Mouse (Mus musculus) midbrain, embryonic 13.5 days (tissue): ENCODE data around the gene Grm2. TPM values are rescaled to one million over a fixed set of nuclear protein-coding genes. Genes with fewer than 3 reads are reported as not detected.
"Not testable (repeated sequence)": the region's sequence is repeated elsewhere in the genome, so short reads cannot be mapped to it uniquely, and the experiment has no call there.

ENCODE experiments used
- ATAC-seq: fragments of 200-750 bp; cut with Nextera tagmentation; 2 replicates; pipeline ENCODE4 v1.8.0; 2017; ENCODE audit warnings: mild to moderate bottlenecking, moderate TSS enrichment, moderate library complexity
- H3K27ac ChIP-seq: fragments of 300-500 bp; sonication (generic); 2 replicates; pipeline ENCODE4 v1.5.1; 2015; ENCODE audit warnings: inconsistent platforms, mild to moderate bottlenecking, moderate library complexity
- H3K27me3 ChIP-seq: fragments of 300-500 bp; sonication (generic); 2 replicates; pipeline ENCODE4 v1.6.1; 2015; ENCODE audit warnings: mild to moderate bottlenecking, inconsistent platforms
- H3K36me3 ChIP-seq: fragments of 300-500 bp; sonication (generic); 2 replicates; pipeline ENCODE4 v1.6.1; 2015; ENCODE audit warnings: mild to moderate bottlenecking, inconsistent platforms
- H3K4me1 ChIP-seq: fragments of 300-500 bp; sonication (generic); replicated peaks from 2 replicates; pipeline ENCODE4 v1.6.1; 2015; ENCODE audit warnings: inconsistent platforms
- H3K4me2 ChIP-seq: fragments of 300-500 bp; sonication (generic); replicated peaks from 2 replicates; pipeline ENCODE4 v1.6.1; 2015; ENCODE audit warnings: moderate library complexity, mild to moderate bottlenecking, inconsistent platforms
- H3K4me3 ChIP-seq: fragments of 300-500 bp; sonication (generic); replicated peaks from 2 replicates; pipeline ENCODE4 v1.5.1; 2015; ENCODE audit warnings: mild to moderate bottlenecking, inconsistent platforms
- H3K9ac ChIP-seq: fragments of 300-500 bp; sonication (generic); replicated peaks from 2 replicates; pipeline ENCODE4 v1.6.1; 2015; ENCODE audit warnings: mild to moderate bottlenecking, inconsistent platforms
- H3K9me3 ChIP-seq: fragments of 300-500 bp; sonication (generic); 2 replicates; pipeline ENCODE4 v1.6.1; 2016; ENCODE audit warnings: mild to moderate bottlenecking, inconsistent platforms
- WGBS: fragments of 180-500 bp; shearing (Covaris S2); methylation state at CpG from one replicate; pipeline ENCODE4 v1.1.7; 2015; 5-methylcytosine and 5-hydroxymethylcytosine counted together
- polyA plus RNA-seq: library from polyadenylated mRNA; unstranded; fragments of >200 nt; fragmentation: Nextera tagmentation; extraction: Ambion mirVana; gene quantifications from 2 replicates; pipeline ENCODE4 v1.2.1, GENCODE M21; 2015

Gene Grm2
- polyA plus RNA-seq, 1 experiment from 2014 or later, result 7.7 TPM

GRCm38 (mm10) chr9:106598466-106598865, 57.4 kb downstream of the Grm2 start:
- Histone ChIP-seq H3K4me3 (no peak overlapping the region), H3K4me1 (0 out of 2 replicates have a peak, but pooled peaks cover 3% of the 10 kb centered on the region), H3K27me3 (no peaks in the 10 kb centered on the region), H3K9ac (no peak overlapping the region), H3K4me2 (no peak overlapping the region), H3K36me3 (no peaks in the 10 kb centered on the region), H3K27ac (no peak overlapping the region), H3K9me3 (no peaks in the 10 kb centered on the region)
- no peak for ATAC-seq
- 39% methylated on average over 7 of the region's 7 CpGs for WGBS

- no peak overlapping the region for H3K27ac ChIP-seq
- H3K4me3 ChIP-seq, result no peak overlapping the region
- H3K4me1 ChIP-seq, result 0 out of 2 replicates have a peak, but pooled peaks cover 3% of the 10 kb centered on the region
- H3K36me3 ChIP-seq, result no peaks in the 10 kb centered on the region
- no peak for ATAC-seq
- 79% methylated on average over 7 of the region's 7 CpGs for whole genome bisulfite sequencing
- no peaks in the 10 kb centered on the region for H3K27me3 ChIP-seq
- H3K9me3 ChIP-seq, result no peaks in the 10 kb centered on the region
- H3K4me2 ChIP-seq, result no peak overlapping the region
- H3K9ac ChIP-seq, result peak overlapping the region; percentile 36; the same call in 1 of the 2 replicates
These were observed 60.0 kb downstream of the Grm2 start for GRCm38 (mm10) chr9:106595836-106596235.

- not testable (repeated sequence) for H3K27me3 ChIP-seq, H3K4me2 ChIP-seq, H3K9me3 ChIP-seq, H3K36me3 ChIP-seq, H3K4me1 ChIP-seq, ATAC-seq, H3K27ac ChIP-seq, H3K4me3 ChIP-seq
- WGBS, result 19% methylated on average over 4 of the region's 4 CpGs
- peak overlapping the region; percentile 36; the same call in 1 of the 2 replicates for H3K9ac ChIP-seq
These were observed 60.5 kb downstream of the Grm2 start for GRCm38 (mm10) chr9:106595402-106595801.

Other genes starting within 250 kb of the Grm2 start
- 676 and 681 TPM in 2 replicates for gene Rpl29, start 226.6 kb downstream of the Grm2 start, polyA plus RNA-seq
- 23.6 and 24.4 TPM in 2 replicates for gene Acy1, start 217.8 kb downstream of the Grm2 start, polyA plus RNA-seq
- gene Abhd14b, start 208.6 kb downstream of the Grm2 start, polyA plus RNA-seq, result 5.8 and 6.0 TPM in 2 replicates
- 40.2 and 43.0 TPM in 2 replicates for gene Abhd14a, start 208.4 kb downstream of the Grm2 start, polyA plus RNA-seq
- gene Pcbp4, start 202.8 kb downstream of the Grm2 start, polyA plus RNA-seq, result 280 and 309 TPM in 2 replicates
- 0.63 and 0.75 TPM in 2 replicates for gene Gpr62, start 190.1 kb downstream of the Grm2 start, polyA plus RNA-seq
- 46.2 and 47.8 TPM in 2 replicates for gene Rrp9, start 180.1 kb downstream of the Grm2 start, polyA plus RNA-seq
- 0.34 and 0.81 TPM in 2 replicates for gene Parp3, start 179.1 kb downstream of the Grm2 start, polyA plus RNA-seq
- not detected in 2 replicates for gene Iqcf1, start 156.1 kb downstream of the Grm2 start, polyA plus RNA-seq
- gene Iqcf5, start 141.5 kb downstream of the Grm2 start, polyA plus RNA-seq, result not detected in 2 replicates
- not detected in 2 replicates for gene Iqcf3, start 94.5 kb downstream of the Grm2 start, polyA plus RNA-seq
- not detected in 2 replicates for gene Iqcf4, start 85.1 kb downstream of the Grm2 start, polyA plus RNA-seq
- not detected in 2 replicates for gene Iqcf6, start 29.5 kb downstream of the Grm2 start, polyA plus RNA-seq
- gene Tex264, start 29.8 kb upstream of the Grm2 start, polyA plus RNA-seq, result 36.8 and 36.9 TPM in 2 replicates
- gene Rad54l2, start 133.1 kb upstream of the Grm2 start, polyA plus RNA-seq, result 8.6 and 10.5 TPM in 2 replicates
- gene Dcaf1, start 165.8 kb upstream of the Grm2 start, polyA plus RNA-seq, result 19.7 and 22.0 TPM in 2 replicates
- gene Rbm15b, start 231.3 kb upstream of the Grm2 start, polyA plus RNA-seq, result 15.9 and 18.9 TPM in 2 replicates
- gene Manf, start 235.9 kb upstream of the Grm2 start, polyA plus RNA-seq, result 179 and 192 TPM in 2 replicates